Mouse (Mus musculus) cerebellum, adult 8-10 months (tissue): ENCODE measurements around the gene Armc9.

Source experiments
- DNase-seq: peaks from one replicate; pipeline ENCODE4 v3.0.0; 2022

Gene Armc9

GRCm38 (mm10) chr1:86320822-86321413 lies 166.3 kb downstream of the Armc9 start:
- no peak for DNase-seq
